Mouse (Mus musculus): ENCODE data around the gene Copz2. TPM values are rescaled to one million over a fixed set of nuclear protein-coding genes. Genes with fewer than 3 reads are reported as not detected.

The Copz2 gene
- polyA plus RNA-seq (2014; fragmentation: Illumina TruSeq; extraction: RNeasy Lipid Tissue Mini Kit (QIAGEN cat#74804); ENCODE audit: low read depth, low replicate concordance) = 60.7 TPM

DNA sequence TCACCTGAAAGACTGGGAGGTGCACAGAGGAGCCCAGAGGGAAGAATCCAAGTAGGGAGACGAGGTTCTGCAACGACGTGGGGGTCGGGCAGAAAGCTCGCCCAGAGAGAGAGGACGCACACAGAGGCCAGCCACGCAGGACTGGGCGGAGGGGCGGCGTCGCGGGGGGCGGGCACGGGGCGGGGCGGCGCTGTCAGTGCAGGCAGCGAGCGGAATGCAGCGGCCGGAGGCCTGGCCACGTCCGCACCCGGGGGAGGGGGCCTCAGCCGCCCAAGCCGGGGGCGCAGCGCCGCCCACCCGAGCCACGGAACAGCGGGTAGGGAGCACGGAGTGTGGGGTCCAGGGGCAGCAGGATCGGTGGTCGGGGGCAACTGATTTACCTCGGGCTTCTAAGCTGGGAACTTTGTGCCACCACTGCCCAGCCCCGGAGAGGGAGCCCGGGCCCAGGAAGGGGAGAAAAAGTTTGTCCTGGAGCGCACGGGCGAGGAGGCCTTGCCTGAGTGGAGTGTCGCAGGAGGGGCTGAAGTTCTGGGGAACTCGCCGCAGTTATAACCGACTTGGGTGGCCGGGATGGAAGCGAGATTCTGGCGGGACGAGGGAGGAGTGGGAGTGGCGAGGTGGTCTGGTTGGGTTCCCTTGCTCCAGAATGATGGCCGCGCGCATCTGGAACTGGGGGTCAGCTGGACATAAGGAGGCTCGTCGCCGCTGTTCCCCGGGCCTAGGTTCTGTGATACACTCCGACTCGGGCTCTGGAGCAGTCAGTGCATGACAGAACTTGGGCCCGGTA is at the start of gene Copz2:
Gene Copz2 (plus strand): TSS at position 190 of the 787 bp plus-strand sequence.

DNA sequence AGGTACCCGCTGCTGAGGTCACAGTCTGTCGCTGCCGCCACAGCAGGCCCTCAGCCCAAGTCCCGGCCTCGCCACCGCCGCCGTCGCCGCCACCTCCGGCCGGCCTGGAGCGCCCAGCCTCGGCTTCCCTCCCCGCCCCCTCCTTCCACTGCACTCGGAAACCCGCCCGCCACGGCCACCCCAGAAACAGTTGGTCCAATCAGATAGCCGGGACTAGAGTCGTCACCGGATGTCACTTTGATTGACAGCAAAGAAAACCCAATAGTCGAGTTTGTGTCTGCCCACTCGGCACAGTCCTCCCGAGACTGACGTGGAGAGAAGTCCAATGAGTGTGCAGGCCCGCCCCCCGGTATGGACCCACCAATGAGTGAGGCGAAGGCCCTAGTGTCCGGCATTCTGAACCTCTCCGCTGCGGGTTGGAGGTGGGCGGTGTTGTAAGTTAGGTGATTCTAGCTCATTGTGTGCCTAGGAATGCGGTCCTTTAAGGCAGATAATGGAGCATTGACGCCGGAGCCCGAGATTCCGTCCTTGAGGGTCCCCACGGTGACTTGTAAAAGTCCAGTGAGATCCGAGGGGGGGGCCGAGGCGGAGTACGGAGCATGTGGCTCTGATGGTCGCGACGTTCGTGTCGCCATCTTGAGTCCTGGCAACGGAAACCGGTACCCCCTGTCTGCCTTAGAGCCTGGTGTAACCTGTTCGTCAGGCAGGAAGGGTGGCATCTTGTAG is 19.7 kb upstream of the Copz2 start, which contains the start of gene Nfe2l1:
Gene Nfe2l1 (minus strand): TSS at position 156 of the 726 bp plus-strand sequence.

Other genes with a start within 250 kb of the Copz2 start
- 16.5 TPM for gene Snx11, start 72.3 kb upstream of the Copz2 start, polyA plus RNA-seq (2014; fragmentation: Illumina TruSeq; extraction: RNeasy Lipid Tissue Mini Kit (QIAGEN cat#74804); ENCODE audit: low read depth, low replicate concordance)
- gene Cbx1, start 60.7 kb upstream of the Copz2 start, polyA plus RNA-seq (2014; fragmentation: Illumina TruSeq; extraction: RNeasy Lipid Tissue Mini Kit (QIAGEN cat#74804); ENCODE audit: low read depth, low replicate concordance) = 35.7 TPM
- 353 TPM for gene Nfe2l1, start 19.9 kb upstream of the Copz2 start, polyA plus RNA-seq (2014; fragmentation: Illumina TruSeq; extraction: RNeasy Lipid Tissue Mini Kit (QIAGEN cat#74804); ENCODE audit: low read depth, low replicate concordance)
- gene Cdk5rap3, start 66.6 kb downstream of the Copz2 start, polyA plus RNA-seq (2014; fragmentation: Illumina TruSeq; extraction: RNeasy Lipid Tissue Mini Kit (QIAGEN cat#74804); ENCODE audit: low read depth, low replicate concordance) = 26.2 TPM
- gene Prr15l, start 78.2 kb downstream of the Copz2 start, polyA plus RNA-seq (2014; fragmentation: Illumina TruSeq; extraction: RNeasy Lipid Tissue Mini Kit (QIAGEN cat#74804); ENCODE audit: low read depth, low replicate concordance) = 1.5 TPM
- gene Pnpo, start 94.1 kb downstream of the Copz2 start, polyA plus RNA-seq (2014; fragmentation: Illumina TruSeq; extraction: RNeasy Lipid Tissue Mini Kit (QIAGEN cat#74804); ENCODE audit: low read depth, low replicate concordance) = 23.2 TPM
- gene Sp2, start 133.1 kb downstream of the Copz2 start, polyA plus RNA-seq (2014; fragmentation: Illumina TruSeq; extraction: RNeasy Lipid Tissue Mini Kit (QIAGEN cat#74804); ENCODE audit: low read depth, low replicate concordance) = 10.9 TPM
- gene Sp6, start 163.5 kb downstream of the Copz2 start, polyA plus RNA-seq (2014; fragmentation: Illumina TruSeq; extraction: RNeasy Lipid Tissue Mini Kit (QIAGEN cat#74804); ENCODE audit: low read depth, low replicate concordance) = 0.37 TPM
- 15.2 TPM for gene Scrn2, start 180.1 kb downstream of the Copz2 start, polyA plus RNA-seq (2014; fragmentation: Illumina TruSeq; extraction: RNeasy Lipid Tissue Mini Kit (QIAGEN cat#74804); ENCODE audit: low read depth, low replicate concordance)
- 0.34 TPM for gene Lrrc46, start 191.5 kb downstream of the Copz2 start, polyA plus RNA-seq (2014; fragmentation: Illumina TruSeq; extraction: RNeasy Lipid Tissue Mini Kit (QIAGEN cat#74804); ENCODE audit: low read depth, low replicate concordance)
- 65.6 TPM for gene Mrpl10, start 191.7 kb downstream of the Copz2 start, polyA plus RNA-seq (2014; fragmentation: Illumina TruSeq; extraction: RNeasy Lipid Tissue Mini Kit (QIAGEN cat#74804); ENCODE audit: low read depth, low replicate concordance)
- 3.7 TPM for gene Osbpl7, start 200.8 kb downstream of the Copz2 start, polyA plus RNA-seq (2014; fragmentation: Illumina TruSeq; extraction: RNeasy Lipid Tissue Mini Kit (QIAGEN cat#74804); ENCODE audit: low read depth, low replicate concordance)

All from heart, adult 10 weeks (tissue).